Mouse (Mus musculus) 3134 (cell line): ENCODE results near the gene Btbd8.

Experiments used
- DNase-seq: peaks from one replicate; pipeline ENCODE4 v3.0.0-alpha.2; 2011; ENCODE audit warnings: low spot score; ENCODE audit not compliant: insufficient read length; ENCODE audit errors: extremely low read depth

Btbd8 gene

DNA sequence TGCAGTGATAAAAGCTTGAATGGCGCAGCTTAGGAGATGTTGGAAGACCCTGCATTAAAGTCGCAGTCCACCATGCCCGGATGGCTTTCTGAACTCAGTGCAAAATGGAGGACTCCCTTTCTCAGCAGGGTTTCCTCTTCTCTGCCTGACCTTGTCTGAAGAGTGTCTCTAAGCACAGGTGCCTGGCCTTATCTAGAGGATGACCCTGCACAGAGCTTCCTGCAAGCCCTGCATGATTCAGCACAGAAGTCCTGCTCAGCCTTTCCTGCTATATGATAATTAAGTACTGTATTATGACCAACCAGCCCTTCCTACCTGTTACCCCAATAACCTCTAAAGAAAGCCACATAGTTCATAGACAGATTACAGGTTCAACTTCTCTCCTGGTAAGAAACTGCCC is 77.7 kb downstream of the Btbd8 start:
- DNase-seq, result no peak

DNA sequence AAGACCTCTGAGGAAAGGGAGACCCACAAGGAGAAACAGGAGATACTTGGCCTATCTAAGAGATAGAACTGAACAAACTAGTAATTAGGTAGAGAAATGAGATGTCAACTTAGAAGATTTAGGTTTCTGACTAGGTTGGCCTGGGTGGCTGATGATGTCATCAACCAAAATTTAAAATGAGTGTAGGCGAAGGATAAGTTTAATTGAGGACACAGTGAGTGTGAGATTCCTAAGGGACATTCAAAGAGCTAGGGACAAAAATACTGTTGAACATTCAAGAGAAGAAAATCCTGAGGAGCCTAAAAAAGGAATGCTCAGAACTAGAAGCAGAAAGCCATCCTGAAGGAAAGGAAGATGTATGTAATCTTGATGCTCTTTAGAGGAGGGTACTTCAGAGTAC is 78.3 kb downstream of the Btbd8 start:
- no peak for DNase-seq

- DNase-seq, result no peak
Observed at GRCm38 (mm10) chr5:107518602-107519001, 80.8 kb downstream of the Btbd8 start.

GRCm38 (mm10) chr5:107521386-107521785 is 83.6 kb downstream of the Btbd8 start:
- no peak for DNase-seq

GRCm38 (mm10) chr5:107521897-107522296 is 84.1 kb downstream of the Btbd8 start:
- DNase-seq, result no peak

DNA sequence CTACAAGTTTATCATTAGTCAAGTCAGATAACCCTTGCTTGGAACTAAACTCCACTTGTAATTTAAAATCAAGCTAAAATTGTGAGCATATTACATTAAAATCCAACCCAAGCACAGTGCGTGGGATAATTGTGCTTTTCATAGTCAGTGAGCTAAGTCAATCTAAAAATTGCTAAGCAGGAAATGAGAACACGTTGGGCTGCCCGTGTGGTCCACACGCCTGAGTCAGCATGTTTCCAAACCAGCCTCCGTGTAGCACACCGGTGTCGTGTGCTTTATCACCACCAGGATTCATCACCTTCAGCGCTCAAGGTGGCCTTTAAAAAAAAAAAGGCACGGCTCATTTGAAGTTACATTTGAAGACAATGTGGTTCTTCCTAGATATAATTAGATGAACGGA is 86.5 kb downstream of the Btbd8 start:
- no peak for DNase-seq

DNA sequence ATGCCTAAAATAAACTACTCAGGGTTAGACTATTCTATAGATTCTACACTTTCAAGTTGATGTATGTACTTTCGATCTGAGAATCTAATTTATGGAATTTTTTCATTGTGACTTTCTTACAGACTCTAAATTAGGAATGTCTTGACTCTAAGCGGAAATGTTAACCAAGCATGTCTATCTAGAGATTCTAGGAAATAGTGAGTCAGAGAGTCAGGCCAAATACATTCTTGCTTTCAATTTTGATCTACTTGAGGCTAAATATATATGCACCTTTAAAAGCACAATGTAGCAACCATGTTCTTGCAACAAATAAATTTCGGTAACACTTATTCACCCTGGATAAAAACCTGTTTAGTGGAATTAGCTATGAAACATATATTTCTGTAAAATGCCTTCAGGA is 91.1 kb downstream of the Btbd8 start:
- DNase-seq, result no peak

GRCm38 (mm10) chr5:107533590-107533989 is 95.8 kb downstream of the Btbd8 start:
- no peak for DNase-seq

DNA sequence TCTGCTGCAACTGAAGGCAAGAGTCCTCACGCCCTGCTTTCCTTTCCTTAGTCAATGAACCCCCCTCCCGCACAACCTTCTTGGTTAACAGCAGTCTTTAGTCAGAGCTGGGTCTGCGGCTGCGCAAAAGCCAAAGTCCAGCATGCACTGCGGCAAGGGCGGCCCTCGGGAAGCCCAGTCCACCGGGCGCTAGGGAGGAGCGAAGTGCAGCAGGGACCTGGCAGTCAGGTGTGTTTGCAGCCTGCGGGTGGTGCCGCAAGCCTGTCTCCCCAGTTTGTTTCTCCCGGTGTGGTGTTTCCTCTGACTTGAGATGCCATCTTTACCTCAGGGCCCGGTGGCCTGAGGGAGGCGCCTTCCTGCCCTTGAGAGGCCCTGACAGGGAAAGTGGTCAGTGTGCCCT is 96.8 kb downstream of the Btbd8 start, which contains the start of gene 1700028K03Rik:
Gene 1700028K03Rik (plus strand): TSS at position 129 of the 400 bp plus-strand sequence.
- DNase-seq, result no peak

- no peak for DNase-seq
Observed at GRCm38 (mm10) chr5:107541696-107542095, 103.9 kb downstream of the Btbd8 start.

DNA sequence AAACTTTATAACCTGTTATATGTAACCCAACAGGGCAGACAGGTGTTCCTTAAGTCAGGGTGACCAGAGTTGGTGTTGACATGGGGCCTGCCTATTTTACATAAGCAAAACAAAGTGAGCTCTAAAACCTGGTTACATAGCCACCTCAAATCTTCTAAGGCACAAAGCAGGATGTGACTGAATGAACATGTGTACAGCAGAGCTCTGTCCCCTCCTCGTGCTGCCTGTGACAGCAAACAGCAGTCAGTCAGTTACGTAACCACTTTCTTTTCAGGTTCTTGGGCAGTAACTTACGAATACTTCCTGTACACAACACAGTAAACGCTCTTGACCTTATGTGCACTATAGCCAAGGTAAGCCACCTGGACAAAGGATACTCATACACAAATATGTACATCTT is 108.1 kb downstream of the Btbd8 start:
- no peak for DNase-seq

DNA sequence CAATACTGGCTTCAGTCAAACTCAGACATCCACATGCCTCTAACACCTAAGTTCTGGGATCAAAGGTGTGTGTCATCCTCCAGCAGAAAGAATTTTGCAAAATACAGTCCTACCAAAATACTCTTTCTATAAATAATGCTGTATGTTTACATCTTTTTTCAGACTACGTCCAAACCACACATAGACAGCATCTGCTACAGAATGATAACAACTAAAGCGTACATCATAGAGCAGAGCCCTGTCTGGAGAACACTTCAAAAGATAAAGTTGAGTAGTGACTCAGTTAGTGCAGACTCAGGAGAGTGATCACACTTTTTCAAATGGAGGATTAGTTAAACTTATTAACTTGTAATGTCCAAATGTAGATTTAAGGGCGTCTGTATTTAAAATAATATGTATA is 110.2 kb downstream of the Btbd8 start:
- DNase-seq, result no peak

DNA sequence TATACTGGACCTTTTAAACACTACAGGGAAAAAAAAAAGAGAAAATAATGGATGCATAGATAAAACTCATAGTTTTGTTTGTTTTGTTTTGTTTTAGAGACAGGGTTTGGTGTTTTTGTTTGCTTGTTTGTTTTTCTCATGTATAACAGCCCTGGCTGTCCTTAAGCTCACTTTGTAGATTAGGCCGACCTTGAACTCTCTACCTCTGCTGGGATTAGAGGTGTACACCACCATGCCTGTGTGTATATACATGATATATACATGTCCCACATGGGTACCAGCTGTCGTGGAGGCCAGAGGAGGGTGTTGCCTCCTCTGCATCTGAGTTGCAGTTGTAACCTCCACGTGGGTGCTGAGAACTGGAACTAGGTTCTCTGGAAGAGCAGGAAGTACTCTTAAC is 110.6 kb downstream of the Btbd8 start:
- DNase-seq, result no peak

GRCm38 (mm10) chr5:107554336-107554735 is 116.5 kb downstream of the Btbd8 start:
- DNase-seq, result no peak

GRCm38 (mm10) chr5:107556969-107557368 is 119.2 kb downstream of the Btbd8 start:
- no peak for DNase-seq
